Mouse (Mus musculus) MEL (cell line): ENCODE data around the gene 2900011O08Rik.

ENCODE experiments used
- CHD2 ChIP-seq: IDR thresholded peaks from 2 replicates; pipeline ENCODE4 v1.6.1; 2011; ENCODE audit warnings: low read length, improper control_type of control experiment
- ELF1 ChIP-seq: IDR thresholded peaks from 2 replicates; pipeline ENCODE4 v1.6.1; 2014; ENCODE audit warnings: low read depth, mild to moderate bottlenecking, inconsistent platforms, low read length, improper control_type of control experiment, moderate library complexity
- GATA1 ChIP-seq: IDR thresholded peaks from 2 replicates; pipeline ENCODE4 v1.6.1; 2011; ENCODE audit warnings: low read depth, low read length, improper control_type of control experiment
- MYC ChIP-seq: IDR thresholded peaks from 2 replicates; pipeline ENCODE4 v1.6.1; 2011; ENCODE audit warnings: low read depth, mild to moderate bottlenecking, low read length, improper control_type of control experiment, moderate library complexity
- TCF12 ChIP-seq: IDR thresholded peaks from 2 replicates; pipeline ENCODE4 v1.6.1; 2014; ENCODE audit warnings: low read depth, mild to moderate bottlenecking, inconsistent platforms, low read length, improper control_type of control experiment, moderate library complexity
- USF1 ChIP-seq: IDR thresholded peaks from 2 replicates; pipeline ENCODE4 v1.6.1; 2014; ENCODE audit warnings: low read depth, mild to moderate bottlenecking, inconsistent platforms, low read length, improper control_type of control experiment, moderate library complexity

DNA sequence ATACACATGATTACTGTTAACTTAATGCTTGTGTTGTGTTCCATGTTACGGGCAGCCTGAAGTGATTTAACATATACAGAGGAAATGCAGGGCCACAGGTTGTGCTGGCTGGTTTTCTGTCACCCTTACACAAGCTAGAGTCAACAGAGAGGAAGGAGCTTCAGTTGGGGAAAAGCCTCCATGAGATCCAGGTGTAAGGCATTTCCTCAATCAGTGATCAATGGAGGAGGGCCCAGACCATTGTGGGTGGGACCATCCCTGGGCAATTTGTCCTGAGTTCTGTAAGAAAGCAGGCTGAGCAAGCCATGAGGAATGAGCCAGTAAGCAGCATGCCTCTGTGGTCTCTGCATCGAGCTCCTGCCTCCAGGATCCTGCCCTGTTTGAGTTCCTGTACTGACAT, 105.4 kb downstream of the 2900011O08Rik start:
- TF ChIP-seq GATA1, result no peak
- no peak for TF ChIP-seq CHD2
- TF ChIP-seq TCF12, result no peak
- no peak for TF ChIP-seq MYC
- no peak for TF ChIP-seq USF1
- TF ChIP-seq ELF1, result no peak
